Mouse (Mus musculus) lung, postnatal 14 days (tissue): ENCODE results near the gene Zfp119a.

ENCODE experiments used
- DNase-seq: peaks from one replicate; pipeline ENCODE4 v3.0.0; 2021

The Zfp119a gene

DNA sequence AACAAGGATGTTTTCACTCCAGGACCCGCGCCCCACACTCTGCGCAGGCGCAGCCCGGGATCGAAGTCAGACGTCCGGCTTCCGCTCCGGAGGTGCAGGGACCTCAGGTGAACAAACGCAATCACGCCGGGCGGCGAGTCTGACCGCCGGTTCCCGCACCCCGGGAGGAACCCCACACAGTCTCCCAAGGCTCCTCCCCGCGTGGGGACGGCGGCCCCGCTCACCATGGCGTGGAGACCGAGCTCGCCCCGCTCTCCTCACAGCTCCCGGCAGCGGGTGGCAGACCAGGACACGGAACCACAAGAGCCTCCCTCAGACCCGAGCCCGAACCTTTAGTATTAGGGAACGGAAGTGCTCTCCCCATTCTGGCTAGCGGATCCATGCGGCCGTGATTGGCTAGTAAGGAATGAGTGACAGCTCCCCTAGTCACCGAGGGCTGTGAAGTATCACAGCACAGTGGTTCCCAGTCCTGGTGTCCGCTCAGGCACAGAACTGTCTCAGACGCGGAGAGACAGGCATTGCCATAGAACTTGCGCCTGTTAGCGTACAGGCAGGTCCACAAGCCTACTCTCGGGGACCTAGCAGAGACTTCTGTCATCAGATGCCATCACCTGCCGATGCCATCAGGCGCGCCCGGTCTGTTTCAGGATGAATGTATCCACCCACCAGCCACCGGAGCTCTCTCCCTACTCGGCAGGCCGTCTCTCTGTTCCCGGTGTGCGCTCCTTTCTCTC is at the start of gene Zfp119a:
Gene Zfp119a (minus strand): TSS at position 295 of the 734 bp plus-strand sequence.
- peak; percentile 73 for DNase-seq

DNA sequence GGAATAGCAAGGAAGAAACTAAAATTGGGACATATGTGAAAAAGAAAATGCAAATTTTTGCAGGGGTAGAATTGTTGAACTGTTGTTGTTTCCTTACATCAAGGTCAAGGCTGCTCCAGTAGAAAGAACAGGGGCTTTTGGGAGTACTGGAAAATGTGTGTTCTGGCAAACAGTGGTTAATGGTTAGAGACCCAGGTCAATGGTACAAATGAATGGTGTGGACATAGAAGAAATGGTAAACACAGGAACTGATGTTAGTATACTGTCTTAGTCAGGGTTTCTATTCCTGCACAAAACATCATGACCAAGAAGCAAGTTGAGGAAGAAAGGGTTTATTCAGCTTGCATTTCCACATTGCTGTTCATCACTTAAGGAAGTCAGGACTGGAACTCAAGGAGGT is 27.9 kb upstream of the Zfp119a start:
- no peak for DNase-seq

DNA sequence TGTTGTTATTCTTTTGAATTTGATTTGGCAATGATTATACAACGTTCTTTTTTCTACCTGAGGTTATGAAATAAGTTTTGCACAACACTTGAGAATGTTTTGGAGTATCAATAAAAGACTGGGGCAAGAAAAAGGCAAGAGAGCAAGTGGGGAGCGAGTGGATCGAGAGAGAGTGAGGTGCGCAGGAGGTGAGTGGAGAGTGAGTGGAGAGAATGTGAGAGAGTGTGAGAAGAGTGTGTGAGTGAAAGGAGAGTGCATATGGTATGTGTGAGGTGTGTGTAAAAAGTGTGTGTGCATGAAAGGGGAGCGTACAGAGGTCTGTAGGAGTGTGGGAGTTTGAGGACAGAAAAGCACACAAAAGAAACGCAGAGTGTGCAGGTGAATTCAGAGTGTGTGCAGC is 25.4 kb upstream of the Zfp119a start:
- DNase-seq: no peak

DNA sequence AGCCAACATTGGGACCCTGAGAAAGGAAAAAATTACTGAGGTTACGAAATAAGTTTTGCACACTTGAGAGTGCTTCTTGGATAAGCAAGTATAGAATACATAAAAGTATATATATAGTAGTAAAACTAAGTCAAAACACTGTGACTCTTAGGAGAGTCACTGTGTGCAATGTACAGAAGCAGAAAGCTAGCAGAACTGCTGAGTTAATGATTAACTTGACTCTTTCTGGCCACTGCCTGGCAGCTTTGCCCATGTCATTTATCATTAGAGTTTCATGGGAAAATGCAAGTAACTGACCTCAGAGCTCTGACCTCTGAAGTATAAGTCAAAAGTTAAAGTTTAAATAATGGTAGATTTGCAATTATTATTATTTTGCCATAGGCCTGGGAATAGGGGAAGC is 25.0 kb upstream of the Zfp119a start:
- DNase-seq: no peak

DNA sequence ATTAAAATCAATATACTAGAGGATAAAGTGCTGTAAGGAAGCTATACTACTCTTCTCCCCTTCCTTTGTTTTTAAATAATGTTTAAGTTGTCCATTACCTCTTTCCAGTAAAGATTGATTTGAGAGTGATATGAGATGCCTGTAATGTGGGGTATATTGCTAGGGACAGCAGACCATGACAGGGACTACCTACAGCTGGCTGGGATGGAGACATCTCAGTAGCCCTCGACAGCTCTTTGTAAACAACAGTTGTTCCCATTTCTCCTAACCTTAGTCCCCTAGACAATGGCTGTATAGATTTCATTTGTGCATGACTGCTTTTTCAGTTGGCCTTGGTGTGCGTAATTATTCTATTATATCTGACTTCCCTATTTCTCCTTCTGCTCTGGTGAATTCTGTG is 24.4 kb upstream of the Zfp119a start:
- no peak for DNase-seq

DNA sequence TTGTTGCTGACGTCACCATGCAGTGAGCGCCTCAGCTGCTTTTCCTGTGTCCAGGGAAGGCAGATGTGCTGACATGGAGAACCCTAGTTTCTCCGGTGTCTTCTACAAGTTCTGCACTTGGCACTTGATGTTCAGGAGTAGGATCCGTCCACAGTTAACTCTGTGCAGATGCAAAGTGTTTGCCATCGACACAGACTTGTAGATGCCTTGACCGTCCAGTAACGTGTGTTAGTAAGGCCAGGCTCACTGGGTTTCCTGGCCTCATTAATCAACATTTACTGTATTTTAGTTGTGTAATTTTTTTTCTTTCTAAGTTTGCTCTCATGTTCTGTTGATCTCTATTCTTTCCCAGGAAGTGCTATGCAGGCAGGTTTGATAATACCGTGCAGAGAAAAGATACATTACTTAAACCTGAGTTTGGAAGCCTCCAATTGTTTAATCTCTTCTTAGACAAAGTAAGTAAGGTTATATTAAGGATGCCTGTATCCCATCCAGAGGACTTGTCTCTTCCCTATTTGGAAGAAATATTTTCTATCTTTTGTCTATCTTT is 13.8 kb upstream of the Zfp119a start:
- peak; percentile 9 for DNase-seq

DNA sequence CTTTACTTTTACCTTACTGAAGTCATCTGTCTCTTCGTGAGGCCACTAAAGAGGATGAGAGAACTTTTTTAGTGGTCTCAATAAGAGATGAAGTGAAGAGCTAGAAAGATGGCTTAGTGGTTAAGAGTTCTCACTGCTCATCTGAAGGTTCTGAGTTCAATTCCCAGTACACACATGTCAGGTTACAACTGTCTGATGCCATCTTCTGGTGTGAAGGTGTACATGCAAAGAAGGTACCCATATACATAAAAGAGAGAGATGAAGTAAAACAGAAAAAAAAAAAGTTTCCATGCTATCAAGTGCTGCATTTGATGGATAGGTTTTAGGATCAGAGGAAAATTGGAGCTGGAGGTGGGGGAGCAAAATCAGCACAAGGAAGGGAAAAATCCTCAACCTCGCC is 6.2 kb upstream of the Zfp119a start:
- DNase-seq: no peak

DNA sequence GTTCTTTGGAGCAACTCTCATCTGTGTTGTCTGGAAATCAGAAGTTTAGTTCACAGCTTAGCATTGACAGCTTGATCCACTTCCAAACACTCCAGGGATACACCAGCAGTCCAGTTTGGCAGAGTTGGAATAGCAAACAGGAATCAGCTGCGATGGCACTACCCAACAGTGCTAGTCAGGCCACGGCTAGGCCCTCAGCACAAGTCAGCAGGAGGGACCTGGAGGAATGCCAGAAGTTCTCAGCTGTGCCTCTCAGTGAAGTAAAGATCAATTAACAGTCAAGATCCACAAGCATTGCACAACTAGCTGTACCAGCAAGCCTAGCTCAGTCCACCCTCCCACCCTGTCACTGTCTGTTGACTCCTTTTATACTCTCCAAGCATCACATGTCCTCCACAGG is 4.9 kb upstream of the Zfp119a start:
- DNase-seq: no peak

DNA sequence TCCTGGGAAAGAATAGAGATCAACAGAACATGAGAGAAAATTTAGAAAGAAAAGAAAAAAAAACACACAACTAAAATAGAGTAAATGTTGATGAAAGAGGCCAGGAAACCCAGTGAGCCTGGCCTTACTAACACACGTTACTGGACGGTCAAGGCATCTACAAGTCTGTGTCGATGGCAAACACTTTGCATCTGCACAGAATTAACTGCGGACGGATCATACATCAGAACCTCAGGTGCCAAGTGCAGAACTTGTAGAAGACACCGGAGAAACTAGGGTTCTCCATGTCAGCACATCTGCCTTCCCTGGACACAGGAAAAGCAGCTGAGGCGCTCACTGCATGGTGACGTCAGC is 471 bp downstream of the Zfp119a start:
- DNase-seq: peak; percentile 1

DNA sequence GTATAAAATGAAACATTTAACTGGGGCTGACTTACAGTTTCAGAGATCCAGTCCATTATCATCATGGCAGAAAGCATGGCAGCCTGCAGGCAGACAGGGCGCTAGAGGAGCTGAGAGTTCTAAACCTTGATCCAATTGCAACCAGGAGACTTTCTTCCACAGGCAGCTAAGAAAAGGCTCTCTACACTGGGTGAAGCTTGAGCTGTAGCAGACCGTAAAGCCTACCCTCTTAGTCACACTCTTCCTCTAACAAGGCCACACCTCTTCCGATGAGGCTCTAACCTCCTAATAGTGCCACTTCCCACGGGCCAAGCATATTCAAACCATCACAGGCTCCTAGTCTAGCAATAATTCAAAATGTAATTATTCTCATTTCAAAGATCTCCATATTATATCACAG is 1.5 kb downstream of the Zfp119a start:
- DNase-seq: no peak

DNA sequence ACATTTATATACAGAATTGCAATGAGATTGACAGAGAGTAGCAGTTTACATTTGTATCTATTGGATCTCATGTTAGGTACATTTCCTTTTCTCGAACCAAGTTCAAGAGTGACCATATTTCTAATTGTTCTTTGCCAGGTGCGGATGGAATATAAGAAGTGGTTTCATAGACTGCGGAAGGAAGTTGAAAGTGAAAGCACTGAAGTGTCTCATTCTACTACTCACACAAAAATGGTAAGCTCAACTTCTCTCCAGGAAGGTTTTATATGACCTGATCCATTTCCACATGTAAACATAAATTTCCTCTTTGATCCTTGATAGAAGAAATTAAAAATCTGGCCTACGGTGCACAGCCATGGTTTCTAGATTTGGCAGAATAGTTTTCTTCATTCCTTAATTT is 35.7 kb downstream of the Zfp119a start:
- DNase-seq: no peak

DNA sequence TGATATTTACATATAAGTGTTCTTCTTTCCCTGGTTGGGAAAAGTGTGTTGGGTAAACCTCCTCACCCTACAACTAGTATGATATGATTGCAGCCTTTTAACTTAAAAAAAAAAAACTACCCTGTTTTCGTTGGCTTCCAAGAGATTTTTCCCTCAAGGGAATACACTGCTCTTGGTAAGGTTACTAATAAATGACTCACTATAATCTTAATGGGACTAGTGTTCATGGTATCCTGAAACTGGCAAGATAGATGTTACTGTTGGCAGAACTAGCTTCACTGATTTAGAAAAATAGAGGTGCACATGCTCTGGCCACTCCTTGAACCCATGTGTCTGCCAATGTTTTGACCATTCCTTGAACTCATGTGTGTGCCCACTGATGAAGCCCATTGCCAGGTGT is 57.2 kb downstream of the Zfp119a start:
- no peak for DNase-seq

DNA sequence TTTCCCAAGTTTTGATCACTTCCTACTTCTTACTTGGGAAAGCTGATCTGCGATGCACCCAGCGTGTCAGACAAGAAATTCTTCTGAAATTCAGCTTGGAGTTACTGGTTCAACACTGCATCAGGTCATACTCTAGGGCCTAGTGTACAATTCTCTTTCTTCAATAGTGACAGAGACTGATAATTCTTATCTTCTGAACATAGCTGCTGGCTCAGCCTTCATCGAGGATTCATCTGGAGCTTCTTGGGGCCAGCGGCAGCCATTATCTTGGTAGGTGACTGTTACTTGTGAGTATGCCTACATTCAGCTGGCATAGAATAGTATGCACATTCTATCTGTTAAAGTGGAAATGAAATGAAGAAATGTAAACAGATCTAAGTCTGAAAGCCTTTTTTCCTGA is 61.9 kb downstream of the Zfp119a start:
- no peak for DNase-seq
